Mouse (Mus musculus) cerebral cortex, adult 2 months (tissue): ENCODE data around the gene Ntm.

Experiments used
- WGBS: fragments of 180-500 bp; shearing (Covaris S2); methylation state at CpG from one replicate; pipeline ENCODE4 v1.1.7; 2018; 5-methylcytosine and 5-hydroxymethylcytosine counted together

Ntm gene

DNA sequence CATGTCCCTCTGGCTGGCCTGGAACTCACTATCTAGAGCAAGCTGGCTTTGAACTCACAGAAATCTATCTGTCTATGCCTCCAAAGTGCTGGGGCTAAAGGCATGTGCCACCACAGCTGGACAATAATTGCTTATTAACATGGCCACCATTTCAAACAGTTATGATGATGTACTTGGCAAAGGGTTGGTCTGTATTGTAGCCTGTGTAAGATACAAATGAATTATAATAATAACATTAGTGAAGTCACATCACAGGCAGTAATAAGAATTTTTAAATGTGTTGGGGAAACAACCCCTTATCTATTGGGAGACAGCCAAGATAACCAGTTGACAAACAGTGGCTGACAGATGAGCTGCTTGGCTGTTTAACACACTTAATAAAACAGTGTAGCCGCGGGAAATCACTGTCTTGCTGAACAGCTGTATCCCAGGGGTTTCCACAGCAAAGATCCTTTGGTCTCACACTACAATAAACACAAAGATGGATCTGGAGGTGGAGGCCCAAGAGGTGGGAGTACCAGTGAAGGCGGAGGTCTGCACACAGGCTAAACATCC, 302.8 kb downstream of the Ntm start:
- WGBS, result 76% methylated on average over 3 of the region's 3 CpGs

- 77% methylated on average over 7 of the region's 7 CpGs for WGBS
Observed at GRCm38 (mm10) chr9:29657761-29658465, 305.0 kb downstream of the Ntm start.

DNA sequence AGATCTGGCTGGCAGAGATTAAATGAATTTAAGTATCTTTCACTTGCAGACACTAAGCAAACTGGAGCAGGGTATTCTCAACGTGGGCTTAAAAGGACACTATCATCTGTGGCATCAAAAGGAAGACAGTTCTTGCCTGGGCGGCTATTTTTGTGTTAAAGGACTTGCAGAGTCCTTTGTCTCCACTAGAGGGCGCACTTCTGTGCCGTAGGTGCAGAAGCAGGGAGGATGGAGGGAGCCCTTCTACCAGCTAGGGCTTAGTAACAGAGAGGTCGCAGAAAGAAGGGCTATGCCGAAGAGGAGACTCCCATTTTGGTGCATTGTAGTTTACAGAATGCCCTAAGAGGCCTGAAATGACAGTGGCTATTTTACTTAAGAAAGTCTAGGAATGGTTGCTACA, 308.1 kb downstream of the Ntm start:
- WGBS, result 15% methylated on average over 6 of the region's 6 CpGs

- 61% methylated on average over 14 of the region's 14 CpGs for WGBS
Observed at GRCm38 (mm10) chr9:29653678-29654235, 309.2 kb downstream of the Ntm start.

DNA sequence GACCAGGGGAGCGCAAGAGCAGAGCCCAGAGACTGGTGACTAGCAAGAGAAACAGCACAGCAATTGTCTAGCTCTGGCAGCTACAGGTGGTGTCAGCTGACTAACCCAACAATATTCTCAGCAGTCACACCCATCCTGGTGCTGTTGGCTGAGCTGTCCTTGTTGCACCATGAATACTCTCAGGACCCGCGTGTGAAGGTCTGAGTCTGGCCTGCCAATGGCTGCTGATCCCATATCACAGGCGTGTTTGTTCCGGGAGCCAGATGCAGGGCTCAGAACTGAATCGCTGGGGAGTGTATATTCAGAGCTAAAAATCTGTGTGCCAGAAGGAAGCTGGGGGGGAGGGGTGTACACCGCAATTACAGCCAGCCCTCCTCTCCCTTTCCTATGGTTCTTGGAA, 310.1 kb downstream of the Ntm start:
- 43% methylated on average over 7 of the region's 7 CpGs for WGBS

DNA sequence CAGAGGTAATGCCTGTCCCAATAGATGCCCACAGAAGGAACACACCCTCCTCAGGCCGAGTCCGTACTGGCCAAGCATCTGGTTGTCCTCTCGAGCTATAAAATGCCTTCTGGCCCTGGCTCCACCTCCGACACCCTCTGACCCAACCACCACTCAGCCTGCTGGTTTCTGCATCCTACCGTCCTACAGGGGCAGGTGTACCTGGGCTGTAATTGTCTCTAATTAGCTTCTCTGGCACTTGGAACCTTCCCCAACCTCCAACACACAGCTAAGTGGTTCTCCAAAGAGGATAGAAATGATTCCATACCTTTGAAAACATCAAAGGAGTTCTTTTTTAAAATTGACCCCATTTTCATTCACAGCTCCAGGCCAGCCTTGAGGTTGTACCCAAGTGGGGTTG, 311.1 kb downstream of the Ntm start:
- 76% methylated on average over 5 of the region's 5 CpGs for WGBS

DNA sequence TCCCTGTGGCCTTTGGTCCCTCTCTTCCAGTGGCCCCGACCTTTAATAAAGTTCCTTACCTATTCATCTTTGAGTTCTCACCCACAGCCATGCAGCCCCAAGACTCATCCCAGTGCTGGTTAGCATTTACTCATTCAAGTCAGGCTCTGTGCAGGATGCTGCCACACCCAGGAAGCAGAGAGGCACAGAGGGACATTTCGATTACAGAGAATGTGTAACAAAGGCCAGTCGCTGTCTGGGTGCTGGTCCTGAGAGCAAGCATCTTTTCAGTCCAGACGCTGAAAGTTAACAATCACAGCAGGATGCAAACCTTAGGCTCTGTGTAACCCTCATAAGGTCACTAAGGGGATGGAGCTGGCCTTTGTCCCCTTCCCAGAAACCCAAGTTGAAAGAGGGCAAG, 311.7 kb downstream of the Ntm start:
- 72% methylated on average over 4 of the region's 4 CpGs for WGBS

GRCm38 (mm10) chr9:29650679-29651078, 312.3 kb downstream of the Ntm start:
- WGBS, result 30% methylated on average over 4 of the region's 4 CpGs

GRCm38 (mm10) chr9:29650266-29650665, 312.7 kb downstream of the Ntm start:
- 54% methylated on average over 5 of the region's 5 CpGs for WGBS

- 74% methylated on average over 5 of the region's 5 CpGs for WGBS
Observed at GRCm38 (mm10) chr9:29648256-29648655, 314.7 kb downstream of the Ntm start.

- WGBS, result 77% methylated on average over 8 of the region's 8 CpGs
Observed at GRCm38 (mm10) chr9:29647764-29648163, 315.2 kb downstream of the Ntm start.

- 57% methylated on average over 8 of the region's 8 CpGs for WGBS
Observed at GRCm38 (mm10) chr9:29645796-29646400, 317.0 kb downstream of the Ntm start.

- WGBS, result 14% methylated on average over 11 of the region's 11 CpGs
Observed at GRCm38 (mm10) chr9:29642997-29643657, 319.8 kb downstream of the Ntm start.

DNA sequence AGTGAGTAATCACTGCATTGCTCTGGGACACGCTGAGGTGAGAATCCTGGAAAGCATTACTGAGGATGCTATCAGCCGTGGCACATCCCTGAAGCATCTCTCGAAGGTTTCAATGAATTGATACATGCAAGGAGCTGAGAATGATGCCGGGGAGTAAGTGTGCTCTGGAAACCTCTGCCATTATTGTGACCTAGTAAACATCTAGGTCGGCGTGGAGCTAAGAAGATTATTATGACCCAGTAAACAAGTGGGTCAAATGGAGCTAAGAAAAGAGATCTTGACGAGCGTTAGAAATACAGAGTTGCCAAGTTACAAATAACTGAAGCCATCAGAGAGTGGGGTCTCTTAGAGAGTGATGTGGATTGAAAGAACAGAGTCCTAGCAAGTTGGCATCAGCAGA, 325.6 kb downstream of the Ntm start:
- 76% methylated on average over 8 of the region's 8 CpGs for WGBS

GRCm38 (mm10) chr9:29617181-29617580, 345.8 kb downstream of the Ntm start:
- WGBS, result 37% methylated on average over 5 of the region's 5 CpGs

- 42% methylated on average over 7 of the region's 7 CpGs for WGBS
Observed at GRCm38 (mm10) chr9:29612020-29612612, 350.8 kb downstream of the Ntm start.

- WGBS, result 57% methylated on average over 2 of the region's 2 CpGs
Observed at GRCm38 (mm10) chr9:29610867-29611266, 352.1 kb downstream of the Ntm start.

GRCm38 (mm10) chr9:29597665-29598064, 365.3 kb downstream of the Ntm start:
- 18% methylated on average over 4 of the region's 4 CpGs for WGBS

DNA sequence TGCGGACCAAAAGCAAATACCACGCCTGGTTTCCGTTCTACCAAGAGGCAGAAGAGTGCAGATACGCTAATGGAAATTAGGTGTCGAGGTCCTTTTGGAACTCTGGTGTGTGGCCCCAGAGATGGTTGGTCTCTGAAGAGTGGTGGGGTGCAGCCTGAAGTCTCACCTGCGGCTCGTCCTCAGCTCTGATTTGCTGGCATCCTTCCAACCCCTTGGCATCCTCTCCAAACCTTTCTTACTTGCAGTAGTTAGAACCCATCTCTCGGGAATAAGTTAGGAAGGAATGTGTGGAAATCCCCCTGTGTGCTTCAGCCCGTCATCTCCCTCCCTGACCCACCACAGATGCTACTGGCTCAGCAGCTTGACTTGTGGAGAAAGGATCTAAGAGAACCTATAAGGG, 367.6 kb downstream of the Ntm start:
- WGBS, result 65% methylated on average over 9 of the region's 9 CpGs

- 62% methylated on average over 21 of the region's 21 CpGs for WGBS
Observed at GRCm38 (mm10) chr9:29594537-29595294, 368.2 kb downstream of the Ntm start.

DNA sequence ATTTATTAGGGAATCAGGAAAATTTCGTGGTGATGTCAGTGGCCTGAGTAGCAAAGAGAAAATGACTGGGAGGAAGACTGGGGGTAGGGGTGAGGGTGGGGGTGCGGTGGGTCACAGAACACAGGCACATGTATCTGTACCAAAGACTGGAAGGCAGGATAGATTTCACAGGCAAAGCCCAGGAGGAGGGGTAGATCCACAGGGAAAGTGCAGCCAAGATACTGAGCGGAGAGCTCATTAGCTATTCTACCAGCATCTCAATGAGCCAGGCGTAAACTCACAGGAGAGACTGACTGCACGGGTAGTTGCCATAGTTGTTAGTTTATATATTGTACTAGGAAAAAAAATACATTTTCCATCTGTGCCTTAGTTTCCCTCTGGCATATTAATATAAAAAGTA, 375.6 kb downstream of the Ntm start:
- WGBS, result 38% methylated on average over 5 of the region's 5 CpGs
